Mouse (Mus musculus): Measurements from ENCODE around the gene Gm7534.
"Not testable (repeated sequence)": the region's sequence is repeated elsewhere in the genome, so short reads cannot be mapped to it uniquely, and the experiment has no call there.

Gm7534 gene

GRCm38 (mm10) chr4:134206488-134207053 lies 3.8 kb upstream of the Gm7534 start:
- intact Hi-C loops (cut with DNase I): no loop called here

DNA sequence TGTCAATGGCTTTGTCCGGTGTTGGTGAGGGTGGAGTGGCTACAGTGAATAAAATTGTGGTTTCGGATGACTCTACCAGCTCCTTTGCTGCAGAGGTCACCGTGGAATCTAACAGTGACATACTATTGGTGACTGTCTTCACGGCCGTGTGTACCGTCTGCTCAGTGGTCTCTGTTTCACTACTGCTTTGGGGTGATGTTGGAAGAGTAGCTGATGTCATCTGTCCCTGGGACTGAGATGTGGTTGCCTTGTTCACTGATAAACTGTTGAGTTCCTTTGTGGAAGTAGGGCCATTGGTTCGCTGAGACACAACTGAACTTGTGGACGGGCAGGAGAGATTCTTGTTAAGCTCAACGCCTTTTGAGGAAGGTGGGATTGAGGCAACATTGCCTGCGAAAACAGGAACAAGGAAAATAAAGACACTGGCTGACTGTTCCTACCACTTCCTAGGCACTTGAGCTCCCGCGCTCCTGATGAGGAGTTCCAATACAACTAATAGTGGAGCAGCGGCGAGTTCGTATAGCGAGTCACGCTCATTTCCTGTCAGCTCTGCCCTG lies 614 bp upstream of the Gm7534 start:
- intact Hi-C loops (cut with DNase I): no loop called here

- intact Hi-C loops (cut with DNase I): no loop called here
Observed at GRCm38 (mm10) chr4:134199371-134199770, 3.4 kb downstream of the Gm7534 start.

DNA sequence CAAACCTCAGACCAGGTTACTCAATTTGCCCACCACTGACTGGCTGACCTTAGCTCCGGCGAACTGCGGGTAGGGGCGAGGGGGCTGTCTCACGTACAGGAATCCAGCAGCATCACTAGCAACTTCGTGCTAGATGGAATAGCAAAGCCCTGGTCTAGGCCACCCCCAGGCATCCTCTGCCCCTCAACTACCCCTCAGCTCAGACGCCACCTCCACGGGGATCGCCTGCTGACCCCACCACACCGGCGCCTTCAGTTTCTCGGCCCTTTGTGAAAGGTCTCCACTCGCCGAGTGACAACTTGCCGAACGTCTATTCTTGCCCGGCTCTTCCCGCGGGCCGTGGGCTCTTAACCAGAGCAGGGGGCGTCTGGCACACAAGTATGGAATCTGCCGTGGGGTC lies 16.5 kb downstream of the Gm7534 start:
- intact Hi-C loops (cut with DNase I): loop anchor here (2.0 kb wide), 2 partner anchors 59 to 107 kb away; partner anchors contain the start of gene Zfp593

GRCm38 (mm10) chr4:134185569-134185968 lies 17.2 kb downstream of the Gm7534 start:
- intact Hi-C loops (cut with DNase I): no loop called here

DNA sequence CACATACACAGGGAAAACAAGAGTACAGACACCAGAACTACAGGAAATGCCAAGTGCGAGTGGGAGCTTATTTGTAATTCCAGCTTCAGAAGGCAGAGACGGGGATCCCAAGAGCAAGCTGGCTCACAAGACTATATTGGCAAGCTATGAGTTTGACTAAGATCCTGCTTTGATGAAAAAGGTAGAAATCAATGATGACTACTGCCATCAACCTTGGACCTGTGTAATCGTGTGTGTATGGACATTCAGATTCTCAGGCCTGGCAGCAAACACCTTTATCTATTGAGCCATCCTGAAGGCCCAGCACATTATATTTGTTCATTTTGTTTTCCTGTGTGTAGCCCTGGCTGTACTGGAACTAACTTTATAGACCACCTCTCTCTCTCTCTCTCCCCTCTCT lies 19.1 kb downstream of the Gm7534 start:
- intact Hi-C loops (cut with DNase I): no loop called here

- intact Hi-C loops (cut with DNase I): no loop called here
Observed at GRCm38 (mm10) chr4:134181825-134182224, 21.0 kb downstream of the Gm7534 start.

DNA sequence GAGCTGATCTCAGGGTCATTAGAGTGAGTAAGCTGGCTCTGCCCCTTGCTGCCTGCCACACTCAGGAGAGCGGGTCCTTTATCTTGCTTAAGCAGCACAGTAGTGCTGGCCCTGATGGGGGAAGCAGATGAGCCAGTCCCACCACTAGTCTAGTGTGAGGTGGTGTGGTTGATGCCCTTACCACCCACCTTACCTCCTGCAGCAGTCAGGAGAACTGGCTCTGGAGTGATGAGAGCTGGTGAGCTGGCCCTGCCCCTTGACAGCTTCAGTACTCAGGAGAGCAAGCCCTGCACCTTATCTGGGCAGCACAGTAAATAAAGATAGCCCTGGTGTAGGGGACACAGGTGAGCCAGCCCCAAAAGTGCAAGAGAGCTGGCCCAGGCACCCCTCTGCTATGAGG lies 21.7 kb downstream of the Gm7534 start:
- intact Hi-C loops (cut with DNase I): no loop called here

DNA sequence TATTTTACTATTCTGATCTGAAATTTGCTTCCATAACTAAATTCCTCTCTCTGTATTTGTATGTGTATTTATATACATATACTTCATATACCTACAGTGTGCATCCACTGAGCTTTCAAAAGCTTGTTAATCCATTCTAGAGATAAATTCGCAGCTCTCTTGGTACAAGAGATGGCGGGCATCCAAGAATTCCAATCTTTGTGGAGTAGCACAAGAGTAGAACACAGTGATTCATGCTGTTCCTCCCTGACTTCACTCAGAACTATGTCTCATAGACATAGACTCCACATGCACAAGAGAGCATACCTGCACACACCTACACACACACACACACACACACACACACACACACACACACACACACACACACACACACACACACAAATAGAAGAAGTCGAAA lies 30.4 kb downstream of the Gm7534 start:
- intact Hi-C loops (cut with DNase I): no loop called here

- intact Hi-C loops (cut with DNase I): no loop called here
Observed at GRCm38 (mm10) chr4:134166906-134167305, 35.9 kb downstream of the Gm7534 start.

DNA sequence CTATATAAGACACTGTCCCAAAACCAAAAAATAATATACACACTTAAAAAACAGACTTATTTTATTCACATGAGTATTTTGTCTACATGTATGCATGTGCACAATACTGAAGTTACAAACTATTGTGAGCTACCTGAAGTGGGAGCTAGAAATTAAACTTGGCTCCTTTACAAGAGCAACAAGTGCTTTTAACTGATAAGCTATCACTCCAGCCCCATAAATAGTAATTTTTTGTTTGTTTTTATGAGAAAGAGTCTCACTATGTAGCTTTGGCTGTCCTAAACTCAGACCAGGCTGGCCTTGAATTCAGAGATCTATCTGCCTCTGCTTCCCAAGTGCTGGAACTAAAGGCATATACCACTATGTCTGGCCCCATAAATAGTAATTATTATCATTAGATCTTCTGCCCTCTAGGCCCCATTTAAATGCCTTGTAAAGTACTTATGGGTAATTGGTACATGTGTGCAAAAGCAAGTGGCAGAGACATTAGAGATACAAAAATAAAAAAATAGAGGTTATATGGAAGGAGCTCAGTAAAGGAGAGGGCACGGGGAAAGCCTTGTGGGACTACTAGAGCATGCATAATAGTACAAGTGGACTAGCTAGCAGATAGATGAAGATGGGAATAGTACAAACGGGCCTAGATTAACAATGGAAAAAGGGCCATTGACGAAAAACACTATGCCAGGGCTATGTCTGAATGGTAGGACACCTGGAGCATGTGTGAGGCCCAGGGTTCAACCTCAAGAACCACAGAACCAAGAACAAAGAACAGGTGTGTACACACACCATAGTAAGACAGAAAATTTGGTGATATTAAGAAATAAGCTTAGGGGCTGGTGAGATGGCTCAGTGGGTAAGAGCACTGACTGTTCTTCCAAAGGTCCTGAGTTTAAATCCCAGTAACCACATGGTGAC lies 37.0 kb downstream of the Gm7534 start:
- intact Hi-C loops (cut with DNase I): no loop called here

DNA sequence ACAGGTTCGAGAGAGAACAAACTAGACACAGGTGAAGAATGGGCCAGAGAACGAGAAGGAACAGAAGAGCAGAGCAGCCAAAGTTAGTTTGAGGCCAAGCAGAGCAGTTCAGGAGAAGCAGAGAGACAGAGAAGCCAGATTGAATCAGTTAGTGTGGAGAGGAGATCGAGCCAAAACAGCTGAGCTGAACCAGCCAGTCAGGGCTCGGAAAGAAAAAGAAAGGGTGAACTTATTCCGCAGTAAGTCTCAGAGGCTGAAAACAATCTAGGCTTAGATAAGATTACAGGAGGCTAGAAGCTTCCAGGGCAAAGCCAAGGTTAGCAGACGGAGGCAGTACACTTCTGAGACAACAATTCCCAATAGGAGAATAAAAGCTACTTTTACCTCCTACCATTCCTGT lies 37.8 kb downstream of the Gm7534 start:
- intact Hi-C loops (cut with DNase I): no loop called here

- intact Hi-C loops (cut with DNase I): no loop called here
Observed at GRCm38 (mm10) chr4:134164591-134164990, 38.2 kb downstream of the Gm7534 start.

DNA sequence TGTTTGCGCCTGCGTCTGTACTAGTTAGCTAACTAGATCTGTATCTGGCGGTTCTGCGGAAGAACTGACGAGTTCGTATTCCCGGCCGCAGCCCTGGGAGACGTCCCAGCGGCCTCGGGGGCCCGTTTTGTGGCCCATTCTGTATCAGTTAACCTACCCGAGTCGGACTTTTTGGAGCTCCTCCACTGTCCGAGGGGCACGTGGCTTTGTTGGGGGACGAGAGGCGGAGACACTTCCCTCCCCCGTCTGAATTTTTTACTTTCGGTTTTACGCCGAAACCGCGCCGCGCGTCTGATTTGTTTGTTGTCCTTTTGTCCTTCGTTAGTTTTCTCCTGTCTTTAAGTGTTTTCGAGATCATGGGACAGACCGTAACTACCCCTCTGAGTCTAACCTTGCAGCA lies 42.7 kb downstream of the Gm7534 start:
- intact Hi-C loops (cut with DNase I): not testable (repeated sequence)

GRCm38 (mm10) chr4:134158774-134159173 lies 44.0 kb downstream of the Gm7534 start:
- intact Hi-C loops (cut with DNase I): no loop called here

- intact Hi-C loops (cut with DNase I): no loop called here
Observed at GRCm38 (mm10) chr4:134157558-134157957, 45.2 kb downstream of the Gm7534 start.

GRCm38 (mm10) chr4:134156744-134157143 lies 46.1 kb downstream of the Gm7534 start:
- intact Hi-C loops (cut with DNase I): no loop called here

DNA sequence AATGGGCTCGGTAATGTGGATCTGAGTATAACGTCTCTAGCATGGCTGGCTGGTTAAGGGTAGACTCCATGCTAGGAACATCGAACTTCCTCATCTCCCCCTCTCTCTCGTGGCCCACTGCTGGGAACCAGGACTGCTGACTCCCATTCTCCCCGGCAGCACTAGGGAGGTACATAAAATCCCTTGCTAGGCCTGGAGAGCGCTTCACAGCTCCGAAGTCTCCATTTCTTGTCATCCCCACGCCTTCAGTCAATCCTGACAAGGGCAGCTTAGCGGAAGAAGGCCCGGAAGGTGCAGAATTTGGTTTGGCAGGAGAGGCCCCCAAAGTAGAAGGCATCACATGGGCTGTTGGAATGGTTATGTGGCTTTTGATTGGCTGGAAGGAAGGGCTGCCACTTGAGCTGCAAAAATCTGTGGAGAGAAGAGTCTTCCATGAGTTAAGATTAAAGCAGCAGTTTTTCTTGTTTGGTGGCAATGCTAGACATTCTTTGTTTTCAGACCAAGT lies 46.8 kb downstream of the Gm7534 start:
- intact Hi-C loops (cut with DNase I): no loop called here

DNA sequence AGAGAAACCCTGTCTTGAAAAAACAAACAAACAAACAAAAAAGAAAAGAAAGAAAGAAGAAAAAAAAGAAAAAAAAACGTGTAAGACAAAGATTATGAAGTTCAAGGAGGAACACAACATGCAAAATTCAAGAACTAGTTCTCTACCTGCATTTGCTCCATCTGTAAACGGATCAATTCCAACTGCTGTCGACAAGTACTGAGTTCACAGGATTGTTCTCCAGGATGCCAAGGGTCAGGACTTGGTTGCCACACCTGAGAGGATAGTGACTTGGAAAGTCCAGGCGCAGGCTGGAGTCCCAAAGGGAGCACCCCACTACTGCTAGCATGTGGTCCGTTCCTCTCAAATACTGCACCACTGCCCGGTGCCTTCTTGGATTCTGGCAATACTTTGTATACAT lies 47.3 kb downstream of the Gm7534 start:
- intact Hi-C loops (cut with DNase I): no loop called here

DNA sequence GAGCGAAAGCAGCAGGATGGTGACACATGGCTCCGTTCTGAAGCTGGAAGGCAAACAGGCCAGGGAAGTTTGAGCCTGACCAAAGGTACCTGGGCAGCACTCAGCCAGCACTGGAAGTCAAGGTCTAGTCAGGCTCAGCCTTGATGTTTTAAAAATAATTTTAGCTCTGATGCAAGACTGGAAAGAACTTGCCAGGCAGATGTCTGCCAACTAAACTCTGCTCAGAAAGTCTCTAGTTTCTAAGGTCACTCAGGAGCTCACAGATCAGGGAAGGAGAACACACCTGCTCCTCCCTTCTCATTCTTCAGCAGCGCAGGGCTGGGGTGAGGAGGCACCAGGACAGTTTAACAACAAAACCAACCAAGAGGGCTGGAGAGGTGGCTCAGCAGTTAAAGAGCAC lies 48.5 kb downstream of the Gm7534 start:
- intact Hi-C loops (cut with DNase I): no loop called here

DNA sequence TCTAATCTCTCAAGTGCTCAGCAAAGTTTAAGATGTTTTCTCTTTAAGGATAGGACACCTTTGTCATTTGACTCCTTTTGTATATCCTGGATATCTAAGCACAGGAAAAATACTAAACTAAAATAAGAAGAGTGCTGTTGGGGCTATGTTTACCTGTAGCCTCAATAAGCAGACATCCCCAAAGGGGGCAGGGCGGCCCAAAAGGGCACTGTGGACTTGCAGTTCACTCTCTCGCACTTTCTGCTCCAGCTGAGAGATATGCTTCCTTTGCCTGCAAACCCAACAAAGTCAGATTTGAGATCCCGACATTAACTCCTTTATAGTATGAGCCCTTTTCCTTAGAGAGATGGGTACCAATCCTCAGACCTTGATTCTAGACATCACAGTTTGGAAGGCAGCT lies 49.1 kb downstream of the Gm7534 start:
- intact Hi-C loops (cut with DNase I): no loop called here

DNA sequence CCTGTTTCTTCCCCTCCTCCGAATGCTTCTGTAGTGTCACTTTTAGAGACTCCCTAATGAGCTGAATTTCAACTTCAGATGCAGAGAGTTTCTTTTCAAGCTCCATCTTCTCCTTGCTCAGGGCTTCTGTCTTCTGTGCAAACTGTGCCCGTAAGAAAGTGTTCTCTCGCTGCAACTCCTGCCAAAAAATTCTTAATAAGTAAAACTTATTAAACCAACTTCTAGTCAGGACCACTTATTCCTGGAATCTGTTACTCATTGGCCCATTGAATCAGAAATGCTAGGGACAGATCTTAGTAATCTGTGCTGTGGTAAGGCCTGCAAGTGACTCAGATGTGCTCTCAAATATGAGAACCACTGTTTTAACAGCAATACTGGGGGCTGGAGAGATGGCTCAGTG lies 50.7 kb downstream of the Gm7534 start:
- intact Hi-C loops (cut with DNase I): no loop called here

Measured in adrenal gland (tissue).